Mouse (Mus musculus): ENCODE measurements around the gene Pafah1b2.

GRCm38 (mm10) chr9:46035290-46035871 is 22.9 kb upstream of the Pafah1b2 start:
- TF ChIP-seq CTCF (IDR thresholded peaks at IDR 0.05), result no peak
- no peak for TF ChIP-seq EP300 (IDR thresholded peaks at IDR 0.05; ENCODE audit: insufficient read depth, low read depth, low read length)

All from heart, adult 2 months (tissue).